Mouse (Mus musculus) hindbrain, postnatal 0 days (tissue): ENCODE data around the gene Arhgap19. TPM values are rescaled to one million over a fixed set of nuclear protein-coding genes. Genes with fewer than 3 reads are reported as not detected.

Source experiments
- ATAC-seq: fragments of 200-750 bp; cut with Nextera tagmentation; 2 replicates; pipeline ENCODE4 v1.8.0; 2017; ENCODE audit warnings: mild to moderate bottlenecking, moderate TSS enrichment, moderate library complexity
- DNase-seq: peaks from one replicate; pipeline ENCODE4 v3.0.0-alpha.2; 2015; ENCODE audit warnings: low spot score
- H3K27ac ChIP-seq: fragments of 300-500 bp; sonication (generic); 2 replicates; pipeline ENCODE4 v1.5.1; 2014; ENCODE audit warnings: mild to moderate bottlenecking
- H3K27me3 ChIP-seq: fragments of 300-500 bp; sonication (generic); 2 replicates; pipeline ENCODE4 v1.6.1; 2014; ENCODE audit warnings: low read length, mixed read lengths; ENCODE audit not compliant: insufficient read depth
- H3K36me3 ChIP-seq: fragments of 300-500 bp; sonication (generic); 2 replicates; pipeline ENCODE4 v1.6.1; 2014; ENCODE audit warnings: low read length, mixed read lengths; ENCODE audit not compliant: insufficient read depth
- H3K4me1 ChIP-seq: fragments of 300-500 bp; sonication (generic); 2 replicates; pipeline ENCODE4 v1.6.1; 2014; ENCODE audit warnings: antibody characterized with exemption, low read length, mixed read lengths; ENCODE audit not compliant: insufficient read depth
- H3K4me2 ChIP-seq: fragments of 300-500 bp; sonication (generic); 2 replicates; pipeline ENCODE4 v1.6.1; 2014; ENCODE audit warnings: low read depth, mild to moderate bottlenecking, low read length, moderate library complexity, mixed read lengths
- H3K4me3 ChIP-seq: fragments of 300-500 bp; sonication (generic); 2 replicates; pipeline ENCODE4 v1.5.1; 2014; ENCODE audit warnings: low read length
- H3K9ac ChIP-seq: fragments of 300-500 bp; sonication (generic); replicated peaks from 2 replicates; pipeline ENCODE4 v1.6.1; 2014; ENCODE audit warnings: mild to moderate bottlenecking, low read length, moderate library complexity, mixed read lengths
- H3K9me3 ChIP-seq: fragments of 300-500 bp; sonication (generic); 2 replicates; pipeline ENCODE4 v1.6.1; 2016; ENCODE audit warnings: low read length, mixed read lengths
- CTCF ChIP-seq: IDR thresholded peaks from 2 replicates; pipeline ENCODE4 v1.5.1; 2016; ENCODE audit warnings: antibody characterized with exemption, control low read depth, low read depth
- WGBS: fragments of 180-500 bp; shearing (Covaris S2); extraction: QIAGEN DNeasy Blood & Tissue Kit; methylation state at CpG from one replicate; pipeline ENCODE4 v1.1.7; 2014; 5-methylcytosine and 5-hydroxymethylcytosine counted together
- polyA plus RNA-seq: library from polyadenylated mRNA; unstranded; fragments of >200 nt; fragmentation: Nextera tagmentation; extraction: Ambion mirVana; gene quantifications from 2 replicates; pipeline ENCODE4 v1.2.1, GENCODE M21; 2015
- total RNA-seq: library from RNA; depleted of rRNA; stranded (reverse); fragments of >200 nt; gene quantifications from 2 replicates; pipeline ENCODE4 v1.2.3, GENCODE M21; 2014

Gene Arhgap19
- total and polyA plus RNA-seq, 2 experiments from 2014 or later: 3.9 to 5.5 TPM

- H3K9me3 ChIP-seq: no peaks in the 10 kb centered on the region
- 28% methylated on average over 12 of the region's 12 CpGs for WGBS
- peak; percentile 98 for TF ChIP-seq CTCF
- H3K9ac ChIP-seq: no peak overlapping the region
- DNase-seq: peak; percentile 94
- H3K4me1 ChIP-seq: no peaks in the 10 kb centered on the region
- no peak overlapping the region for H3K4me3 ChIP-seq
- H3K27me3 ChIP-seq: no peaks in the 10 kb centered on the region
- peak; percentile 78 for ATAC-seq
- no peak overlapping the region for H3K27ac ChIP-seq
- H3K36me3 ChIP-seq: no peaks in the 10 kb centered on the region
- H3K4me2 ChIP-seq: no peak overlapping the region
These were observed 37.8 kb downstream of the Arhgap19 start for GRCm38 (mm10) chr19:41763870-41764660.

DNA sequence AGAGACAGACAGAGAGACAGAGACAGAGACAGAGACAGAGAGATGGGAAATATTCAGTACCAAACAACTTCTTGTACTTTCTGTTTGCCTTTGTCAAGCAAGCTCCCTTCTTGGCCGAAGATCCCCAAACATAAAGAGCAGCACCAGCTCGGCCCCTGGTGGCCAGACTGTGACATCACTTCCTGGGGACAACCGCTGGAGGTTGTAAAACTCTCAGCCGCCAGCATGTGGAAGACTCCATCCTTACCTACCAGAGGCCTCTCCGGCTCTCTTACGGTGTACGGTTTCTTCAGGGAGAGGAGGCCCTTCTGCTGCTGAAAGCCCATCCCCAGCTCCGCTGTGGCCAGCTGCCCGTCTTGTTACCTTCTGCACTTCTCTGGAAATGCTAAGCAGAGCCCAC is 40.3 kb downstream of the Arhgap19 start:
- Histone ChIP-seq H3K36me3 (no peaks in the 10 kb centered on the region), H3K9me3 (no peaks in the 10 kb centered on the region), H3K27me3 (no peaks in the 10 kb centered on the region), H3K4me3 (no peak overlapping the region), H3K4me2 (no peak overlapping the region), H3K9ac (no peak overlapping the region), H3K4me1 (no peaks in the 10 kb centered on the region), H3K27ac (no peak overlapping the region)
- no peak for ATAC-seq
- TF ChIP-seq CTCF: peak; percentile 84
- DNase-seq: peak; percentile 78
- 57% methylated on average over 9 of the region's 9 CpGs for WGBS

GRCm38 (mm10) chr19:41759765-41760164 is 42.1 kb downstream of the Arhgap19 start:
- Histone ChIP-seq H3K27me3 (0 out of 2 replicates have a peak, but pooled peaks cover 3% of the 10 kb centered on the region), H3K4me3 (no peak overlapping the region), H3K4me1 (no peaks in the 10 kb centered on the region), H3K36me3 (no peaks in the 10 kb centered on the region), H3K27ac (no peak overlapping the region), H3K9me3 (no peaks in the 10 kb centered on the region), H3K9ac (no peak overlapping the region), H3K4me2 (no peak overlapping the region)
- peak; percentile 65 for TF ChIP-seq CTCF
- ATAC-seq (no peak), DNase-seq (peak; percentile 60)
- 76% methylated on average over 6 of the region's 6 CpGs for WGBS

GRCm38 (mm10) chr19:41759270-41759669 is 42.6 kb downstream of the Arhgap19 start:
- DNase-seq (no peak), ATAC-seq (no peak)
- TF ChIP-seq CTCF: no peak
- 78% methylated on average over 5 of the region's 5 CpGs for WGBS
- no peaks in the 10 kb centered on the region for H3K36me3 ChIP-seq
- no peak overlapping the region for H3K27ac ChIP-seq
- H3K4me2 ChIP-seq: no peak overlapping the region
- H3K9ac ChIP-seq: no peak overlapping the region
- H3K27me3 ChIP-seq: 0 out of 2 replicates have a peak, but pooled peaks cover 3% of the 10 kb centered on the region
- no peak overlapping the region for H3K4me3 ChIP-seq
- H3K4me1 ChIP-seq: no peaks in the 10 kb centered on the region
- H3K9me3 ChIP-seq: no peaks in the 10 kb centered on the region

GRCm38 (mm10) chr19:41754760-41755159 is 47.1 kb downstream of the Arhgap19 start:
- Histone ChIP-seq H3K4me2 (no peak overlapping the region), H3K4me1 (no peaks in the 10 kb centered on the region), H3K4me3 (no peak overlapping the region), H3K36me3 (no peaks in the 10 kb centered on the region), H3K9ac (no peak overlapping the region), H3K27me3 (0 out of 2 replicates have a peak, but pooled peaks cover 3% of the 10 kb centered on the region), H3K27ac (no peak overlapping the region), H3K9me3 (no peaks in the 10 kb centered on the region)
- no peak; the same call in 1 of the 2 replicates for TF ChIP-seq CTCF
- WGBS: 35% methylated on average over 15 of the region's 15 CpGs
- DNase-seq (no peak), ATAC-seq (no peak)

DNA sequence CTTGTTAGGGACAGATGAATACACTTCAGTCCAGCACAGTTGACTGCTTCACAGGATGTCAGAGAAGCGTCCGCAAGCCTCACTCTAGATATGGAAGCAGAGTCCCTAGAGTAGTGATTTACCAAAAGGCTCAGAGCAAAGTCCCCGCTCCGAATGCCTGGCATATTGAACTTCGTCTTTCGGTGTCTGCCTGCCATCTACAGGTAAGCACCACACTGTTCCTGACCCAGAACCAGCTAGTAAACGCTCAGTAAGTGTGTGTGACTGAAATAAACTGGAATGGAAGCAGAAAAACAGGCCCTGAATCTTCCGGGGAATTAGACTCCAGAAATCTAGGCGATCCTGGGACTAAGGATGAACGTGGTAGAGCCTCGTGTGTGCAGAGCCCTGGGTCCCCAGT is 49.9 kb downstream of the Arhgap19 start:
- H3K27me3 ChIP-seq: 0 out of 2 replicates have a peak, but pooled peaks cover 3% of the 10 kb centered on the region
- no peak for DNase-seq
- H3K36me3 ChIP-seq: no peaks in the 10 kb centered on the region
- H3K9me3 ChIP-seq: no peaks in the 10 kb centered on the region
- TF ChIP-seq CTCF: peak; percentile 40; the same call in 1 of the 2 replicates
- no peak overlapping the region for H3K4me2 ChIP-seq
- ATAC-seq: no peak
- H3K4me1 ChIP-seq: peaks cover 1% of the 10 kb centered on the region
- no peak overlapping the region for H3K4me3 ChIP-seq
- no peak overlapping the region for H3K27ac ChIP-seq
- 71% methylated on average over 11 of the region's 11 CpGs for WGBS
- no peak overlapping the region for H3K9ac ChIP-seq

GRCm38 (mm10) chr19:41747436-41747835 is 54.4 kb downstream of the Arhgap19 start:
- no peak for TF ChIP-seq CTCF
- Histone ChIP-seq H3K27ac (no peak overlapping the region), H3K4me1 (peaks cover 9% of the 10 kb centered on the region), H3K9me3 (no peaks in the 10 kb centered on the region), H3K27me3 (0 out of 2 replicates have a peak, but pooled peaks cover under 1% of the 10 kb centered on the region), H3K4me3 (no peak overlapping the region), H3K4me2 (no peak overlapping the region), H3K9ac (no peak overlapping the region), H3K36me3 (no peaks in the 10 kb centered on the region)
- DNase-seq (no peak), ATAC-seq (no peak)
- 81% methylated on average over 14 of the region's 14 CpGs for WGBS
